Mouse (Mus musculus): Measurements from ENCODE around the gene Vmn2r124. TPM values are rescaled to one million over a fixed set of nuclear protein-coding genes. Genes with fewer than 3 reads are reported as not detected.
"Not testable (repeated sequence)": the region's sequence is repeated elsewhere in the genome, so short reads cannot be mapped to it uniquely, and the experiment has no call there.

Gene Vmn2r124
- polyA plus RNA-seq (2015; fragmentation: Nextera tagmentation; extraction: Ambion mirVana): not detected in 2 replicates

DNA sequence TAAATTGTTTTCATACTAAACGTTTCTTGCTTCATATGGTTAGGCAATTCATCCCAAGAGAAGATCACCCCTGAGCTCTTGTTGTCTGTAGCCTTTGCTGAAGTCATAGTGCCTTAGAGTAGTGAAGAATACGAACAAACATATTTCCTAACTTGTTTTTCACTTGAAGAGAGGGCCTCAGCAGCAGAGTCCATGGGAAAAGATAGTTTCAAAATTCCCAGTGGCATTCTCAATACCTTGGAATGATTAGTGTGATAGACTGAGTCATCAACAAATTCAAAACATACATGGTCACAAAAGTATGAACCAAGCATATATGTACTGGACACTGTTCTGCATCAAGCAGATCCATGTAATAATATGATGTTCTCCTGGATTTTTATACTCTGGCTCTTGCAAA, at the start of gene Vmn2r124:
TSS of gene Vmn2r124 (plus strand) at position 301 of the 400 bp plus-strand sequence.
- H3K27ac ChIP-seq (ENCODE audit: low read length): no peak within 1 kb of the TSS
- WGBS: 31% methylated on average over 2 of the region's 2 CpGs
- no peaks in the 10 kb centered on the region for H3K36me3 ChIP-seq (ENCODE audit: control insufficient read depth, insufficient read depth)
- no peaks in the 10 kb centered on the region for H3K4me1 ChIP-seq (ENCODE audit: control insufficient read depth, insufficient read depth, low read length)
- no peaks in the 10 kb centered on the region for H3K9me3 ChIP-seq (replicated peaks; ENCODE audit: control insufficient read depth, low read length)
- H3K9ac ChIP-seq (ENCODE audit: low read length): no peak within 1 kb of the TSS
- ATAC-seq (replicated peaks; ENCODE audit: extremely low read depth, insufficient read depth, low FRiP score): no peak
- H3K27me3 ChIP-seq (ENCODE audit: control insufficient read depth, insufficient read depth, low read length): no peaks in the 10 kb centered on the region
- H3K4me3 ChIP-seq (ENCODE audit: low read length): no peak within 1 kb of the TSS
- no peak within 1 kb of the TSS for H3K4me2 ChIP-seq (ENCODE audit: low read depth, low read length)

DNA sequence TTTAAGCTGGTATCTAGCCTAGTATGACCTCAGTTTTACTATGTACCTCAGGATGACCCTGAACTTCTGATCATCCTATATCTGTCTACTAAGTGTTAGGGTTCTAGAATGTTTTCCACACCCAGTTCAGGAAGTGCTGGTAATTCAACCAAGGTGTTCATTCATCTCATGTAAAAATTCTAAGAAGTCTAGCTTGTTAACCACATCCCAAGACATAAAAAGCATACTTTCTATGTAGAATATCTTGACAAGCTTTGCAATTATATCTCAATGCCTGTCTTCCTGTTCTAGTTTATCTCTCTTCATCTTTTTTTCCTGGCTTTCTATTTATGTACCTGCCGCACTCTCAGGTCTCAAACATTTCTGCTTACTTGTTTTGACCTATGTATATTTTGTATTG, 44.5 kb upstream of the Vmn2r124 start:
- no peak overlapping the region for H3K4me3 ChIP-seq (ENCODE audit: low read length)
- no peak overlapping the region for H3K4me2 ChIP-seq (ENCODE audit: low read depth, low read length)
- H3K36me3 ChIP-seq (ENCODE audit: control insufficient read depth, insufficient read depth): no peaks in the 10 kb centered on the region
- 77% methylated on average over 1 of the region's 1 CpGs for WGBS
- no peak overlapping the region for H3K27ac ChIP-seq (ENCODE audit: low read length)
- no peak for ATAC-seq (replicated peaks; ENCODE audit: extremely low read depth, insufficient read depth, low FRiP score)
- H3K9me3 ChIP-seq (replicated peaks; ENCODE audit: control insufficient read depth, low read length): no peaks in the 10 kb centered on the region
- no peaks in the 10 kb centered on the region for H3K27me3 ChIP-seq (ENCODE audit: control insufficient read depth, insufficient read depth, low read length)
- no peaks in the 10 kb centered on the region for H3K4me1 ChIP-seq (ENCODE audit: control insufficient read depth, insufficient read depth, low read length)
- H3K9ac ChIP-seq (ENCODE audit: low read length): no peak overlapping the region

DNA sequence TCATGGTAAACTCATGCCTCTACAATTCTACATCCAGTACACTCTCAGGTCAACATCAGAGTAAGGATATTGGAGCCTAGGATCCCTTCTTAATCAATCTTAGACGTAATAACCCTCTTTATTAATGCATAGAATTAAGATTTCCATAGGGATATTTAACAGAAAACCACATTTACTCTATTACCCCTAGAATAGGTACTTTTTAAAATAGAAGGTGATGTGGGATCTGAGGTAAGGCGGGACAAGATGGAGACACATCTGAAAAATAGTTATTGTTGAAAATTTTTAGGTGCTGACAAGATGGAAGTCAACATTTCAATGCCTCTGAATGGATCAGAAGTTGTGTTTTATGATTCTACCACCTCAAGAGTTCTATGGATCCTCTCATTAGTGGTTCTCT, 27.8 kb upstream of the Vmn2r124 start, which contains the start of gene Fpr-rs4:
TSS of gene Fpr-rs4 (plus strand) at position 301 of the 400 bp plus-strand sequence.
- H3K27ac ChIP-seq (ENCODE audit: low read length): no peak within 1 kb of the TSS
- no peaks in the 10 kb centered on the region for H3K9me3 ChIP-seq (replicated peaks; ENCODE audit: control insufficient read depth, low read length)
- no peak within 1 kb of the TSS for H3K9ac ChIP-seq (ENCODE audit: low read length)
- no peaks in the 10 kb centered on the region for H3K4me1 ChIP-seq (ENCODE audit: control insufficient read depth, insufficient read depth, low read length)
- no peaks in the 10 kb centered on the region for H3K27me3 ChIP-seq (ENCODE audit: control insufficient read depth, insufficient read depth, low read length)
- no peak for ATAC-seq (replicated peaks; ENCODE audit: extremely low read depth, insufficient read depth, low FRiP score)
- no peak within 1 kb of the TSS for H3K4me3 ChIP-seq (ENCODE audit: low read length)
- 33% methylated on average over 2 of the region's 2 CpGs for WGBS
- H3K36me3 ChIP-seq (ENCODE audit: control insufficient read depth, insufficient read depth): no peaks in the 10 kb centered on the region
- H3K4me2 ChIP-seq (ENCODE audit: low read depth, low read length): no peak within 1 kb of the TSS

GRCm38 (mm10) chr17:18084716-18085115, 35.5 kb downstream of the Vmn2r124 start, which contains the start of gene Vmn2r91:
Gene Vmn2r91, plus strand, starts transcription at chr17:18085016.
- H3K27me3 ChIP-seq (ENCODE audit: control insufficient read depth, insufficient read depth, low read length); ATAC-seq (replicated peaks; ENCODE audit: extremely low read depth, insufficient read depth, low FRiP score); H3K4me2 ChIP-seq (ENCODE audit: low read depth, low read length); H3K27ac ChIP-seq (ENCODE audit: low read length); H3K36me3 ChIP-seq (ENCODE audit: control insufficient read depth, insufficient read depth); H3K4me3 ChIP-seq (ENCODE audit: low read length); H3K9ac ChIP-seq (ENCODE audit: low read length); H3K4me1 ChIP-seq (ENCODE audit: control insufficient read depth, insufficient read depth, low read length); H3K9me3 ChIP-seq (replicated peaks; ENCODE audit: control insufficient read depth, low read length): not testable (repeated sequence)

DNA sequence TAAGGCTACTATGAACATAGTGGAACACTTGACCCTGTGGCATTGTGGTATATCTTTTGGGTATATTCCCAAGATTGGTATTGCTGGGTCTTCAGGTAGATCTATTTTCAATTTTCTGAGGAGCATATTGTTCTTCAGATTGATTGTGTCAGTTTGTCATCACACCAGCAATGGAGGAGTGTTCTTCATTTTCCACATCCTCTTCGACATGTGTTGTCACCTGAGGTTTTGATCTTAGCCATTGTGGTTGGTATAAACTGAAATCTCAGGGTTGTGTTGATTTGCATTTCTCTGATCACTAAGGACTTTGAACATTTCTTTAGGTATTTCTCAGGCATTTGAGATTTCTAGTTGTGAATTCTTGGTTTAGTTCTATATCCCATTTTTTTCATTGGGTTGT, 46.4 kb downstream of the Vmn2r124 start:
- not testable (repeated sequence) for H3K4me2 ChIP-seq (ENCODE audit: low read depth, low read length); H3K4me3 ChIP-seq (ENCODE audit: low read length); H3K36me3 ChIP-seq (ENCODE audit: control insufficient read depth, insufficient read depth); H3K9me3 ChIP-seq (replicated peaks; ENCODE audit: control insufficient read depth, low read length); H3K9ac ChIP-seq (ENCODE audit: low read length); ATAC-seq (replicated peaks; ENCODE audit: extremely low read depth, insufficient read depth, low FRiP score); H3K27ac ChIP-seq (ENCODE audit: low read length); H3K4me1 ChIP-seq (ENCODE audit: control insufficient read depth, insufficient read depth, low read length); H3K27me3 ChIP-seq (ENCODE audit: control insufficient read depth, insufficient read depth, low read length)
- 50% methylated on average over 1 of the region's 1 CpGs for WGBS

DNA sequence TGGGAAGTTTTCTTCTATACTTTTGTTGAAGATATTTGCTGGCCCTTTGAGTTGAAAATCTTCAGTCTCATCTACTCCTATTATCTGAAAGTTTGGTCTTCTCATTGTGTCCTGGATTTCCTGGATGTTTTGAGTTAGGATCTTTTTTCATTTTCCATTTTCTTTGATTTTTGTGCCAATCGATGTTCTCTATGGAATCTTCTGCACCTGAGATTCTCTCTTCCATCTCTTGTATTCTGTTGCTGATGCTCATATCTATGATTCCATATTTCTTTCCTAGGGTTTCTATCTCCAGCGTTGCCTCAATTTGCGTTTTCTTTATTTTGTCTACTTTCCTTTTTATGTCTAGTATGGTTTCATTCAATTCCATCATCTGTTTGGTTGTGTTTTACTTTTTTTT, 53.0 kb downstream of the Vmn2r124 start:
- H3K27me3 ChIP-seq (ENCODE audit: control insufficient read depth, insufficient read depth, low read length); H3K36me3 ChIP-seq (ENCODE audit: control insufficient read depth, insufficient read depth); H3K9me3 ChIP-seq (replicated peaks; ENCODE audit: control insufficient read depth, low read length); H3K4me1 ChIP-seq (ENCODE audit: control insufficient read depth, insufficient read depth, low read length); H3K4me2 ChIP-seq (ENCODE audit: low read depth, low read length); ATAC-seq (replicated peaks; ENCODE audit: extremely low read depth, insufficient read depth, low FRiP score); H3K4me3 ChIP-seq (ENCODE audit: low read length); H3K27ac ChIP-seq (ENCODE audit: low read length); H3K9ac ChIP-seq (ENCODE audit: low read length): not testable (repeated sequence)
- WGBS: 81% methylated on average over 3 of the region's 3 CpGs

Other genes starting within 250 kb of the Vmn2r124 start
- 17.4 and 23.6 TPM in 2 replicates for gene Spaca6, start 222.3 kb upstream of the Vmn2r124 start, polyA plus RNA-seq (2015; fragmentation: Nextera tagmentation; extraction: Ambion mirVana)
- 0.98 and 1.2 TPM in 2 replicates for gene Has1, start 194.2 kb upstream of the Vmn2r124 start, polyA plus RNA-seq (2015; fragmentation: Nextera tagmentation; extraction: Ambion mirVana)
- 0.21 and 0.40 TPM in 2 replicates for gene Fpr1, start 165.5 kb upstream of the Vmn2r124 start, polyA plus RNA-seq (2015; fragmentation: Nextera tagmentation; extraction: Ambion mirVana)
- gene Fpr2, start 161.6 kb upstream of the Vmn2r124 start, polyA plus RNA-seq (2015; fragmentation: Nextera tagmentation; extraction: Ambion mirVana): 0.21 and 0.33 TPM in 2 replicates
- not detected in 2 replicates for gene Fpr3, start 161.6 kb upstream of the Vmn2r124 start, polyA plus RNA-seq (2015; fragmentation: Nextera tagmentation; extraction: Ambion mirVana)
- not detected in 2 replicates for gene Fpr-rs4, start 27.7 kb upstream of the Vmn2r124 start, polyA plus RNA-seq (2015; fragmentation: Nextera tagmentation; extraction: Ambion mirVana)
- gene Vmn2r91, start 35.6 kb downstream of the Vmn2r124 start, polyA plus RNA-seq (2015; fragmentation: Nextera tagmentation; extraction: Ambion mirVana): not detected in 2 replicates
- gene Vmn2r92, start 102.5 kb downstream of the Vmn2r124 start, polyA plus RNA-seq (2015; fragmentation: Nextera tagmentation; extraction: Ambion mirVana): not detected in 2 replicates
- not detected in 2 replicates for gene Vmn2r94, start 228.3 kb downstream of the Vmn2r124 start, polyA plus RNA-seq (2015; fragmentation: Nextera tagmentation; extraction: Ambion mirVana)
- gene Vmn2r93, start 248.7 kb downstream of the Vmn2r124 start, polyA plus RNA-seq (2015; fragmentation: Nextera tagmentation; extraction: Ambion mirVana): not detected in 2 replicates

Measured in heart, embryonic 16.5 days (tissue).